Mouse (Mus musculus): Measurements from ENCODE around the gene Gcn1l1.

Gcn1l1 gene

DNA sequence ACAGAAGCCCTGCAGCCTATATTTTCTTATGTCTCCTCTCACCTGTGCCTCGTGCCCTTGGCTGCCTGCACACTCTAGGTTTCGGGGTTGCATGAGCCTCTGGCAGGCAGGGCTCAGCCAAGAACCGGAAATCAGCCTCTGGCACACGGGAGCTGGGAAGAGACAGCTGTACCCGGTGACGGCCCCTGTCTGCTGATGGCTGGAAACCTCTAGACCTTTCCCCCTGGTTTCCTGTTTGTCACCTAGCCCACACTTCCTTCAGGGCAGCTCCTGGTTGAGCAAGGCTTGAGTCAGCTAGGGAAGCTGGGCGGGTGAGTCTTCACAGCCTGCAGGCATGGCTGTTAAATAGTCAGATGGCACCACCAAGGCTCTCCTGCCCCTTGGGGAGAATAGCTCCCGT lies 30.2 kb upstream of the Gcn1l1 start:
- DNase-seq (ENCODE audit: low spot score), result no peak

- no peak for DNase-seq (ENCODE audit: low spot score)
Observed at GRCm38 (mm10) chr5:115535635-115536034, 29.4 kb upstream of the Gcn1l1 start.

DNA sequence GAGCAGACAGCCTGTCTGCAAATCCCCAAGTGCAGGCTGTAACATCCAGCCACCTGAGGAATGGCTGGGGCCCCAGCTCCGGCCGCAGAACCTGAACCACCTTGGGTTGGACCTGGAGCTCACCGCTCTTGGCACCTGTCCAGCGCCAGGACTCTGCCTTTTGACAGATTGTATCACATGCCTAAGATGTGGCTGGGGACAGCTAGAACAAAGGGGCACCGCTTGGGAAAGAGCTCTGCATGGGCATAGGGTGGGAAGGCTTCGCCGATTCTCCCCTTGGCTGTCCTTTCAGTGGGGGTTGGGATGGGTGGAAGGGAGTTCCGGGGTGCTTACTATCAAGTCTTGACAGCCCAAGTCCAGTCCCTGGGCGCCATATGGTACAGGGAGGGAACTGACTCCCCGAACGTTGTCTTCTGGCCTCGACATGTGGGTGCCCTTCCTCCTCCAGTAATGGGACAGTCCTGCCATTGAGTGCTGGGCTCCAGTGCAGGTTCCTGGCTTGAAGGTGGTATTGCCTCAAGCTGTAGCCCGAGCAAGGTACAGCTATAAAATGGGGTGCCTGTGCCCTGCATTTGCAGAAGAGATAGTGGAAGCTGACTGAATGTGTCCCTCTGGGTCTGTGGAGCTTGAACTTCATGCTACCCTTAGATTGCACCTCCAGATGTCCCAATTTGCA lies 26.9 kb upstream of the Gcn1l1 start:
- DNase-seq (ENCODE audit: low spot score), result no peak

DNA sequence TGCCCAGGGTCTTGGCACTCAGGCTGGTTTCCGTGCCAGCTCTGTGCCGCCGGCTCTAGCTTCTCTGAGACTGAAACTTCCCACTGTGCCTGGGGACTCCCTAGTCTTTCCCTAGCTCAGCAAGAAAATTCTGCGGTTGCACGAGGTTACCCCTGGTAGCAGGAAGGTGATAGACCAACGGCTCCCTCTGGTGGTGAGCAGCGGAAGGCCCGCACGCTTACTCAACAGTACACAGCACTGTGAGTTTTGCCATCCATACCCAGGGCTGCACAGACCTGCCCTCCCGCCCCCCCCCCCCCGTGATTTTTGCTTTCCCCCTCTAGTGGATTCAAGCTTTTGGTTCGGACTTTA lies 26.4 kb upstream of the Gcn1l1 start:
- peak; percentile 95 for DNase-seq (ENCODE audit: low spot score)

- no peak for DNase-seq (ENCODE audit: low spot score)
Observed at GRCm38 (mm10) chr5:115542635-115543384, 22.2 kb upstream of the Gcn1l1 start.

GRCm38 (mm10) chr5:115543509-115544253 lies 21.4 kb upstream of the Gcn1l1 start:
- no peak for DNase-seq (ENCODE audit: low spot score)

DNA sequence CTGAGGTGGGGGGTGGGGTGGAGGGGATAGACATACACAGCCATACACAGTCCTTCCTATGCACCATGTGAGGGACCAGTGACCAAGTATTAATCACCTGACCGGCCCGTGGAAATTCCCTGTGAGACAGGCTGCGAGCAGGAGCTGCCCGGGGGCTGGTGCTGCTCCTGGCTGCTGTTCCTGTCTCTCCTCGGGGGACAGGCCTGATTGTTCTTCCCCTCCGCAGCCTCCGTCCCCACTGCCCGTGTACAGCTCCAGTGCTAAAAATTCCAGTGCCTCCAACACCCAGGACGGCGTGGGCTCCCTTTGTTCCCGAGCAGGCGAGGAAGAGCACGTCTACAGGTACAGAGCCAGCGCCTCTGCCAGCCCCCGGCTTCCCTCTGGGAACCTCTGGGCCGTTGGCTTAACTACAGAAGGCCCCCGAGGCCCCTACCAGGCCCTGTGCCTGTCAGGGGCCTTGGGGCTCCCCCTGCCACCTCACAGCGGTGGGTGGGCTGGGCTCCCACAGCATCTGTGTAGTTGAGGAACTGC lies 20.3 kb upstream of the Gcn1l1 start:
- DNase-seq (ENCODE audit: low spot score), result no peak

GRCm38 (mm10) chr5:115545636-115546035 lies 19.4 kb upstream of the Gcn1l1 start:
- DNase-seq (ENCODE audit: low spot score), result no peak

GRCm38 (mm10) chr5:115546536-115546935 lies 18.5 kb upstream of the Gcn1l1 start:
- no peak for DNase-seq (ENCODE audit: low spot score)

DNA sequence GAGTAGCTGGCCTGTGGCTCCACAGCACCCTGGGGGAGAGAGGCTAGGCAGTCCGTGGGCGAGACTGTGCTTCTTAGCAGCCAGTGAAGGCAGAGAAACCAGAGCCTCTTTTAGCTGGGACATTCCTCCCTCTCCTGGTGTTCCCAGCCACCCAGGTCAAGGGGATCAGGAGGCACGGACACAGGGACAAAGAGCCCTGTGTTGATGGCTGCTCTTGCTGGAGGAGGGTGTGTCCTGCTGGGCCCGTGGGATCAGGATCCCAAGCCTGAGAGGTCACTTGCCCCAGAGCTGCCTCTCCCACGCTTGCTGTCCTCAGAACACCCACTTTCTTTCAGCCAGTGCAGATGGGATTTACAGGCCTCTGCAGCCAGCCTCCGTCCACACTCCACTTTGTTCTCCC lies 18.0 kb upstream of the Gcn1l1 start:
- DNase-seq (ENCODE audit: low spot score), result no peak

DNA sequence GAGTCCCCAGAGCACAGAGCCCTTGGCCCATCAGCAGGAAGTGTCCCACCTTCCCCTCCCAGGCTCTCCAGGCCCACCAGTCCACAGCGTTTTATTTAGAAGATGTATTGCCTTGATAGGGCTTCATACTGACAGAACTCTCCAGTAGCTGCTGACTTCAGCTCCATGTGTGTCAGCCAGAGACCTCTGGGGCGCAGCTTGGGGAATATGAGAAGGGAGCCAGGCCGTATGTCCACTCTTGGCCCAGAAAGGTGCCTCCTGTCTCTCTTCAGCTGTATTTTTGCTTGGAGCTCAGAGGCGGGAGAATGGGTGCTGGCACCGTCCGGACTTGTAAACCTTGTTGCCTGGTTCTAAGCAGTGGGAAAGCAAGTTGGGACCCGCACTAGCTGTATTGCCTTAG lies 17.6 kb upstream of the Gcn1l1 start:
- DNase-seq (ENCODE audit: low spot score), result no peak

- DNase-seq (ENCODE audit: low spot score), result no peak
Observed at GRCm38 (mm10) chr5:115548501-115549285, 16.4 kb upstream of the Gcn1l1 start.

- DNase-seq (ENCODE audit: low spot score), result no peak
Observed at GRCm38 (mm10) chr5:115550482-115551005, 14.5 kb upstream of the Gcn1l1 start.

- no peak for DNase-seq (ENCODE audit: low spot score)
Observed at GRCm38 (mm10) chr5:115551386-115551785, 13.7 kb upstream of the Gcn1l1 start.

DNA sequence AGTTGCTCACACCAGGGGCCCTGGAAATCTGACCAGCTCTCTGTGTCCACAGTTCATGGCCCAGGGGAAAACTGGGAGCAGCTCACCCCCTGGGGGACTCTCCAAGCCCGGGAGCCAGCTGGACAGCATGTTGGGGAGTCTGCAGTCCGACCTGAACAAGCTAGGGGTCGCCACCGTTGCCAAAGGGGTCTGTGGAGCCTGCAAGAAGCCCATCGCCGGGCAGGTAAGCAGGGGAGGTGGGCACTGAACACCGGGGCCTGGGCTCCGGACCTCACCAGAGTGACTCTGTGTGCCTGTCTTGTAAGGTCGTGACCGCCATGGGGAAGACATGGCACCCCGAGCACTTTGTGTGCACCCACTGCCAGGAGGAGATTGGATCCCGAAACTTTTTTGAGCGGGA lies 13.3 kb upstream of the Gcn1l1 start:
- no peak for DNase-seq (ENCODE audit: low spot score)

GRCm38 (mm10) chr5:115553801-115554420 lies 11.1 kb upstream of the Gcn1l1 start:
- no peak for DNase-seq (ENCODE audit: low spot score)

DNA sequence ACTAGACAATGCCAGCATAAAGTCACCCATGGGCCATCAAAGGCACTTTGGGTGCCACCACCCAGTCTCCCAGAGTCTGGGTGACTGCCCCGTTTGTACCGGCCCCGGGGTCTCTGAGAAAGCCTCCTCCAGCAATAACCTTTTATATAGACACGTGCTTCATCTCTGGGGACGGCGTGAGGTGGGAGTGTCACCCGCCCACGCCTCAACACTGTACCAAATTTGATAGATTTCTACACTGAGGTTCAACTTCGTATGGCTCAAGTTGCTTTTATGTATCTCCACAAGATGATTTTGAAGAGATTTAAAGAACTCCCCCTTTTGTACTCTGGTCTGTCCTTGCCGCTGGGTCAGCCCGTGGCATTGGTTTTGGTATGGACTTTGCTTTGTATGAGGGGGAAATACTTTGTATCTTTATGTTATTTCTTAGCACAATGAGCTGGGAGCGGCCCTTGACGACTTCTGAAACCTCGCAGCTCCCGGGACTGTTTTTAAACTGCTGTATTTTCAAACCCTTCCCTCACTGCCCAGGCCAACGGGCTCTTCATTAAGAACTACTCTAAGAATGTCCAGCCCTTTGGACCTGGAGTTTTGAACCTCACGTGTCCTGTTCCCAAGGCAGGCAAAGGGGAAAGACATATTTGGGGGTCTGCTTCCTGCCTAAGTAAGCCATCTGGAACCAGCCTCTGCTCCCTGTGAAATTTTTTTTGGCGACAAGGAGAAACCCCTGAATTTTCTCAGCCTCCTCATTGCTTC lies 10.3 kb upstream of the Gcn1l1 start:
- no peak for DNase-seq (ENCODE audit: low spot score)

GRCm38 (mm10) chr5:115556217-115556616 lies 8.8 kb upstream of the Gcn1l1 start:
- DNase-seq (ENCODE audit: low spot score), result peak; percentile 92

- no peak for DNase-seq (ENCODE audit: low spot score)
Observed at GRCm38 (mm10) chr5:115558182-115558794, 6.8 kb upstream of the Gcn1l1 start.

Measured in retina, embryonic 14.5 days (tissue).